Mouse (Mus musculus): ENCODE measurements around the gene Slco3a1. TPM values are rescaled to one million over a fixed set of nuclear protein-coding genes. Genes with fewer than 3 reads are reported as not detected.
A peak's percentile ranks its signal among the peaks of the same experiment; 100 is the strongest.

Slco3a1 gene
- total and polyA plus RNA-seq, 2 experiments from 2014 or later = 10.5 to 24.8 TPM

DNA sequence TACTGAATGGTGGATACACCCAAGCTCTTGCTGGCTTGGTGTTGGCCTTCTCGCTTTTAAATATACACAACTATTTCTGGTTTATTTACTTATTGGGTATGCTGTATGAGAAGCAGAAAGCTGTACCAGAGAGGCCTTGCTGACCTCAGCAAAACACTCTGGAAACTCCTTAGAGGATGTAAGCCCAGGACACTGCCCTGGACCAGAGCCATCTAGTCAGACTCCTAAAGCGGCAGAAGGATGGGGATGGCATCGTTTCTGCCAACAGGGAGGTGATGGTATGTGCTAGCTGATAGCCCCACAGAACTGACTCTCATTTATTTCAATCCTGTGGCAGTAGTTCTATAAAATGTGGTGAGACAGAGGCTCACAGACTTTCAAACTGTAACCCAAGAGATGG lies 125.3 kb downstream of the Slco3a1 start:
- DNase-seq (ENCODE audit: low spot score) = no peak
- Histone ChIP-seq H3K4me1 (ENCODE audit: control insufficient read depth, insufficient read depth) (peaks cover 25% of the 10 kb centered on the region), H3K4me3 (ENCODE audit: low read depth, low read length) (no peak overlapping the region), H3K36me3 (replicated peaks; ENCODE audit: control insufficient read depth, insufficient read depth, low read length) (no peaks in the 10 kb centered on the region), H3K9ac (replicated peaks; ENCODE audit: low read depth, low read length) (no peak overlapping the region), H3K4me2 (ENCODE audit: low read depth, low read length) (no peak overlapping the region), H3K27ac (ENCODE audit: low read depth) (no peak overlapping the region), H3K9me3 (replicated peaks; ENCODE audit: control insufficient read depth, low read length) (no peaks in the 10 kb centered on the region), H3K27me3 (ENCODE audit: control insufficient read depth, insufficient read depth, low read length) (no peaks in the 10 kb centered on the region)
- 57% methylated on average over 3 of the region's 3 CpGs for WGBS
- ATAC-seq (ENCODE audit: insufficient read depth, low read depth) = no peak
- no peak for TF ChIP-seq EP300 (IDR thresholded peaks at IDR 0.05; ENCODE audit: low read depth)
- TF ChIP-seq CTCF (IDR thresholded peaks at IDR 0.05; ENCODE audit: low read depth) = no peak

DNA sequence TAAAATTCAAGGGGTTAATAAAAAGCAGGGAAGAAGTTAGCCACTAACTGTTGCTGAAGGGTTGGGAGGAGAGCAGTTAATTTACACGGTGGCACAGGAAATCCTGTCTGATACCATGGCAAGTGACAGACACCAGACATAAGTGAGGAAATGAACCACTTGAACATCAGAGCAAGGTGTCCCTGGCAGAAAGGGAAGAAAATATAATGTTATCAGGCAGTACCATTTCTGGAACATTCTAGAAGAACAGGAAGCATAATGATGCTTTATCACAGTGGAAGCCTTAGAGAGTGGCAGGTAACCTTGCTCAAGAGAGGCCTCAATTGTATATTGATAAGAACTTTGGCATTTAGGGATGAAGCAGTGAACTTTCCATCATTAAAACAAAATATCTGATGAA lies 127.4 kb downstream of the Slco3a1 start:
- TF ChIP-seq EP300 (IDR thresholded peaks at IDR 0.05; ENCODE audit: low read depth) (no peak), CTCF (IDR thresholded peaks at IDR 0.05; ENCODE audit: low read depth) (no peak)
- no peaks in the 10 kb centered on the region for H3K36me3 ChIP-seq (replicated peaks; ENCODE audit: control insufficient read depth, insufficient read depth, low read length)
- ATAC-seq (ENCODE audit: insufficient read depth, low read depth) (peak; percentile 42), DNase-seq (ENCODE audit: low spot score) (no peak)
- H3K27ac ChIP-seq (ENCODE audit: low read depth) = no peak overlapping the region
- H3K9me3 ChIP-seq (replicated peaks; ENCODE audit: control insufficient read depth, low read length) = no peaks in the 10 kb centered on the region
- no peak overlapping the region for H3K9ac ChIP-seq (replicated peaks; ENCODE audit: low read depth, low read length)
- peaks cover 32% of the 10 kb centered on the region for H3K4me1 ChIP-seq (ENCODE audit: control insufficient read depth, insufficient read depth)
- H3K27me3 ChIP-seq (ENCODE audit: control insufficient read depth, insufficient read depth, low read length) = no peaks in the 10 kb centered on the region
- no peak overlapping the region for H3K4me3 ChIP-seq (ENCODE audit: low read depth, low read length)
- 0% methylated on average over 1 of the region's 1 CpGs for WGBS
- no peak overlapping the region for H3K4me2 ChIP-seq (ENCODE audit: low read depth, low read length)

DNA sequence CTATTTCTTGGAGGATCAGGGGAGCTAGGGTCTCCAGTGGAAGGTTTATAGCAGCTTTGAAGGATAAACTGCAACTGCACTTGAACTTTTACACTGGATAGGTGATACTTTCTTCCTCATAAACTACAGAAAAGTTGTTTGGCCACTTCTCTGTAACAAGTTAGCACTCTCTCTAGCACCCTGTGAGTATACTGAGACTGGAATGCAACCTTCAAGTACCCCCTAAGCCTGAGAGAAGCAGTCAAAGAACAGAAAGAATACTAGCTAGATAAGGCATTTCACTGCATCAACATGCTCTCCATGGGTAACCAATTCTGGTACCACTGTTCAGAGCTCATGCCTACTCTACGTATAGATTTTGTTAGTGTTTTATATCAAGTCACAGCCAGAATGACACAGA lies 128.6 kb downstream of the Slco3a1 start:
- no peak for TF ChIP-seq EP300 (IDR thresholded peaks at IDR 0.05; ENCODE audit: low read depth)
- no peak for TF ChIP-seq CTCF (IDR thresholded peaks at IDR 0.05; ENCODE audit: low read depth)
- no peak for DNase-seq (ENCODE audit: low spot score)
- H3K27ac ChIP-seq (ENCODE audit: low read depth) = no peak overlapping the region
- peaks cover 41% of the 10 kb centered on the region for H3K4me1 ChIP-seq (ENCODE audit: control insufficient read depth, insufficient read depth)
- no peaks in the 10 kb centered on the region for H3K9me3 ChIP-seq (replicated peaks; ENCODE audit: control insufficient read depth, low read length)
- H3K4me2 ChIP-seq (ENCODE audit: low read depth, low read length) = no peak overlapping the region
- no peak overlapping the region for H3K4me3 ChIP-seq (ENCODE audit: low read depth, low read length)
- H3K36me3 ChIP-seq (replicated peaks; ENCODE audit: control insufficient read depth, insufficient read depth, low read length) = no peaks in the 10 kb centered on the region
- no peak for ATAC-seq (ENCODE audit: insufficient read depth, low read depth)
- WGBS = 57% methylated on average over 1 of the region's 1 CpGs
- H3K9ac ChIP-seq (replicated peaks; ENCODE audit: low read depth, low read length) = no peak overlapping the region
- no peaks in the 10 kb centered on the region for H3K27me3 ChIP-seq (ENCODE audit: control insufficient read depth, insufficient read depth, low read length)

DNA sequence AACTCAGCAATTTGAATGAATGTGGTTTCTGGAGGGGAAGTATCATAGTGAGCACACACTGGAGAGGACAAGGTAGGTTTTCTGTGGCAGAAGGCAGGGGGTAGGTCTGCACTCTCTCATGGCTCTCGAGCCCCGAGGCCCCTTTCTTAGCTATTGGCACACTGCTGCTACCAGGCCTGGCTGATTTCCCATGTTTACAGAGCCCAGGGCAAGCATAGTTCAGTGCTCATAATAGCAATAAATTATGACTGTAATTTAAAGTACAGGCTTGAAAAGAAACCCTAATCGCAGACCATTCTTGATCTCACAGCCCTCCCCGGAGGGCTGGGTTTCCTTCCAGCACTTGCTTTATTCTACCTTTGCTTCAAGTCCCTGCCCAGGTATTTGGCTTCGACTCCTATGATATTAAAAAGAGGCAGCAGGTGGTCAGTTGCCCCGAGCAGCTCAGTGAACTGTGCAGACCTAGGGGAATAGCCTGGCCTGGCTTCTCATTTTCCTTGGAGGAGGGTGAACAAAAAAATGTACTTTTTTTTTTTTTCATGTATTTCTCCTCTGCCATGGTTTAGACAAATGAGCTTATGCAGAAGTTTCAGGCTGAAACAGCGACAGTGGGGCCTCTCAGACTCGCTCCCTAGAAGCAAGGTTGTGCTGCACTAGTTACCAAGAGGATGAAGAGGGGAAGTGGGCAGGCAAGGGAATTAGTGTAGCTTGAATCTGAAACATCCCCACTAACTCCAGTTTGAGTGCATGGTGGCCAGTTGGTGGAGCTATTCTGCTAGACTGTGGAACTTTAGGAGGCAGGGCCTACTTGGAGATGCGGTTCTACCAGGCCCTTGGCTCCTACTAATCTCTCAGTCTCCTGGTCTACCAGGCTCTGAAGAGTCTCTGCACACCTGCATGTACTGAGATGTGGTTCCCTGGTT lies 130.4 kb downstream of the Slco3a1 start:
- DNase-seq (ENCODE audit: low spot score) (peak; percentile 73), ATAC-seq (ENCODE audit: insufficient read depth, low read depth) (peak; percentile 25; the same call in 1 of the 2 replicates)
- TF ChIP-seq CTCF (IDR thresholded peaks at IDR 0.05; ENCODE audit: low read depth) (peak; percentile 65), EP300 (IDR thresholded peaks at IDR 0.05; ENCODE audit: low read depth) (no peak)
- WGBS = 58% methylated on average over 9 of the region's 9 CpGs
- Histone ChIP-seq H3K9me3 (replicated peaks; ENCODE audit: control insufficient read depth, low read length) (no peaks in the 10 kb centered on the region), H3K4me3 (ENCODE audit: low read depth, low read length) (no peak overlapping the region), H3K27ac (ENCODE audit: low read depth) (peak overlapping the region; percentile 44), H3K4me1 (ENCODE audit: control insufficient read depth, insufficient read depth) (peaks cover 41% of the 10 kb centered on the region), H3K9ac (replicated peaks; ENCODE audit: low read depth, low read length) (no peak overlapping the region), H3K36me3 (replicated peaks; ENCODE audit: control insufficient read depth, insufficient read depth, low read length) (no peaks in the 10 kb centered on the region), H3K4me2 (ENCODE audit: low read depth, low read length) (no peak overlapping the region), H3K27me3 (ENCODE audit: control insufficient read depth, insufficient read depth, low read length) (no peaks in the 10 kb centered on the region)

DNA sequence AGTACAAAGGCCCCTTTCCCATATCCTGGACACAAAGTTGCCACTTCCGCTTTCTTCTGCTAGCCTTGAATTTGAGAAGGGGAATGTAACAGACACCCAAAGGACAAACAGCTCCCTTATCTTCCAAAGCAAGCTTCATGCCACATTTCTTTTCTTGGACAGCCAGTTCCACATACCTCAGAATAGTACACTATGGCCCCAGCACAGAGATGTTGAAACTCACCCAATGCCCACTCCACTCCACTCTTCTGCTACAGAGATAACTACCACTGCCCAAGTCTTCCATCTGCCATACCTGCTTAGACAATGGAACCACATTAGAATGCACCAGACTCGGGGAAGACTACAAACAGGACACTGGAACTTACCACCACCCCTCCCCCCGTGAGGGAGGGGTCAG lies 131.3 kb downstream of the Slco3a1 start:
- no peak for TF ChIP-seq CTCF (IDR thresholded peaks at IDR 0.05; ENCODE audit: low read depth)
- H3K36me3 ChIP-seq (replicated peaks; ENCODE audit: control insufficient read depth, insufficient read depth, low read length) = no peaks in the 10 kb centered on the region
- no peaks in the 10 kb centered on the region for H3K9me3 ChIP-seq (replicated peaks; ENCODE audit: control insufficient read depth, low read length)
- no peak for ATAC-seq (ENCODE audit: insufficient read depth, low read depth)
- peak overlapping the region; percentile 44 for H3K27ac ChIP-seq (ENCODE audit: low read depth)
- H3K4me3 ChIP-seq (ENCODE audit: low read depth, low read length) = no peak overlapping the region
- no peak overlapping the region for H3K4me2 ChIP-seq (ENCODE audit: low read depth, low read length)
- peak; percentile 19 for DNase-seq (ENCODE audit: low spot score)
- no peaks in the 10 kb centered on the region for H3K27me3 ChIP-seq (ENCODE audit: control insufficient read depth, insufficient read depth, low read length)
- H3K9ac ChIP-seq (replicated peaks; ENCODE audit: low read depth, low read length) = no peak overlapping the region
- H3K4me1 ChIP-seq (ENCODE audit: control insufficient read depth, insufficient read depth) = peaks cover 41% of the 10 kb centered on the region
- WGBS = 69% methylated on average over 3 of the region's 3 CpGs
